Mouse (Mus musculus) stomach, embryonic 15.5 days (tissue): Measurements from ENCODE around the gene Cox5b. TPM values are rescaled to one million over a fixed set of nuclear protein-coding genes. Genes with fewer than 3 reads are reported as not detected.

Experiments used
- ATAC-seq: fragments of 200-750 bp; cut with Nextera tagmentation; 2 replicates; pipeline ENCODE4 v1.8.0; 2017; ENCODE audit warnings: low read depth, moderate number of reproducible peaks, moderate TSS enrichment; ENCODE audit not compliant: insufficient read depth, low FRiP score
- H3K27ac ChIP-seq: fragments of 300-500 bp; sonication (generic); 2 replicates; pipeline ENCODE4 v1.5.1; 2015; ENCODE audit warnings: mild to moderate bottlenecking, inconsistent platforms
- H3K27me3 ChIP-seq: fragments of 300-500 bp; sonication (generic); replicated peaks from 2 replicates; pipeline ENCODE4 v1.6.1; 2015; ENCODE audit warnings: inconsistent platforms
- H3K36me3 ChIP-seq: fragments of 300-500 bp; sonication (generic); 2 replicates; pipeline ENCODE4 v1.6.1; 2015; ENCODE audit warnings: inconsistent platforms
- H3K4me1 ChIP-seq: fragments of 300-500 bp; sonication (generic); 2 replicates; pipeline ENCODE4 v1.6.1; 2015; ENCODE audit warnings: inconsistent platforms
- H3K4me2 ChIP-seq: fragments of 300-500 bp; sonication (generic); 2 replicates; pipeline ENCODE4 v1.6.1; 2015; ENCODE audit warnings: mild to moderate bottlenecking, inconsistent platforms
- H3K4me3 ChIP-seq: fragments of 300-500 bp; sonication (generic); replicated peaks from 2 replicates; pipeline ENCODE4 v1.5.1; 2015; ENCODE audit warnings: inconsistent platforms
- H3K9ac ChIP-seq: fragments of 300-500 bp; sonication (generic); 2 replicates; pipeline ENCODE4 v1.6.1; 2015; ENCODE audit warnings: inconsistent platforms
- H3K9me3 ChIP-seq: fragments of 300-500 bp; sonication (generic); 2 replicates; pipeline ENCODE4 v1.6.1; 2016; ENCODE audit warnings: inconsistent platforms
- WGBS: fragments of 180-500 bp; shearing (Covaris S2); methylation state at CpG from one replicate; pipeline ENCODE4 v1.1.7; 2015; 5-methylcytosine and 5-hydroxymethylcytosine counted together
- polyA plus RNA-seq: library from polyadenylated mRNA; unstranded; fragments of >200 nt; fragmentation: Nextera tagmentation; extraction: Ambion mirVana; gene quantifications from 2 replicates; pipeline ENCODE4 v1.2.1, GENCODE M21; 2015

Gene Cox5b
- polyA plus RNA-seq, 1 experiment from 2014 or later: 681 TPM

GRCm38 (mm10) chr1:36696411-36696810 lies 5.2 kb downstream of the Cox5b start:
- 64% methylated on average over 6 of the region's 6 CpGs for WGBS
- ATAC-seq: no peak
- no peak overlapping the region for H3K4me2 ChIP-seq
- H3K27me3 ChIP-seq: no peaks in the 10 kb centered on the region
- H3K4me1 ChIP-seq: peaks cover 4% of the 10 kb centered on the region
- no peak overlapping the region for H3K4me3 ChIP-seq
- no peak overlapping the region for H3K9ac ChIP-seq
- H3K9me3 ChIP-seq: no peaks in the 10 kb centered on the region
- H3K36me3 ChIP-seq: peaks cover 26% of the 10 kb centered on the region
- no peak overlapping the region for H3K27ac ChIP-seq

- Histone ChIP-seq H3K9me3 (no peaks in the 10 kb centered on the region), H3K36me3 (peaks cover 26% of the 10 kb centered on the region), H3K4me2 (no peak overlapping the region), H3K4me3 (no peak overlapping the region), H3K27ac (no peak overlapping the region), H3K27me3 (no peaks in the 10 kb centered on the region), H3K9ac (no peak overlapping the region), H3K4me1 (peaks cover 4% of the 10 kb centered on the region)
- WGBS: 80% methylated on average over 5 of the region's 5 CpGs
- ATAC-seq: no peak
Observed at GRCm38 (mm10) chr1:36697030-36697429, 5.8 kb downstream of the Cox5b start.

GRCm38 (mm10) chr1:36707166-36707565 lies 15.9 kb downstream of the Cox5b start:
- Histone ChIP-seq H3K4me1 (peaks cover 12% of the 10 kb centered on the region), H3K9ac (no peak overlapping the region), H3K4me2 (no peak overlapping the region), H3K27ac (no peak overlapping the region), H3K36me3 (peaks cover 33% of the 10 kb centered on the region), H3K4me3 (no peak overlapping the region), H3K27me3 (no peaks in the 10 kb centered on the region), H3K9me3 (no peaks in the 10 kb centered on the region)
- ATAC-seq: no peak
- WGBS: 84% methylated on average over 2 of the region's 2 CpGs

- 68% methylated on average over 3 of the region's 3 CpGs for WGBS
- no peak for ATAC-seq
- peaks cover 12% of the 10 kb centered on the region for H3K4me1 ChIP-seq
- H3K27ac ChIP-seq: no peak overlapping the region
- H3K9me3 ChIP-seq: no peaks in the 10 kb centered on the region
- H3K4me3 ChIP-seq: no peak overlapping the region
- H3K9ac ChIP-seq: no peak overlapping the region
- H3K36me3 ChIP-seq: peaks cover 33% of the 10 kb centered on the region
- no peak overlapping the region for H3K4me2 ChIP-seq
- no peaks in the 10 kb centered on the region for H3K27me3 ChIP-seq
Observed at GRCm38 (mm10) chr1:36707797-36708196, 16.5 kb downstream of the Cox5b start.

- Histone ChIP-seq H3K36me3 (peaks cover 24% of the 10 kb centered on the region), H3K27me3 (no peaks in the 10 kb centered on the region), H3K4me3 (peak overlapping the region; percentile 98), H3K4me1 (peaks cover 12% of the 10 kb centered on the region), H3K4me2 (peak overlapping the region; percentile 77), H3K27ac (peak overlapping the region; percentile 91; the same call in 1 of the 2 replicates), H3K9ac (peak overlapping the region; percentile 97; the same call in 1 of the 2 replicates), H3K9me3 (no peaks in the 10 kb centered on the region)
- 79% methylated on average over 1 of the region's 1 CpGs for WGBS
- no peak for ATAC-seq
Observed at GRCm38 (mm10) chr1:36708626-36709025, 17.4 kb downstream of the Cox5b start.

- Histone ChIP-seq H3K4me3 (peak overlapping the region; percentile 98), H3K9ac (peak overlapping the region; percentile 97), H3K4me2 (peak overlapping the region; percentile 77), H3K4me1 (peaks cover 12% of the 10 kb centered on the region), H3K36me3 (peaks cover 18% of the 10 kb centered on the region), H3K27me3 (no peaks in the 10 kb centered on the region), H3K27ac (peak overlapping the region; percentile 91), H3K9me3 (no peaks in the 10 kb centered on the region)
- WGBS: under 1% methylated on average over 33 of the region's 33 CpGs
- ATAC-seq: peak; percentile 40
Observed at GRCm38 (mm10) chr1:36709055-36709853, 18.0 kb downstream of the Cox5b start.

GRCm38 (mm10) chr1:36709854-36710280 lies 18.6 kb downstream of the Cox5b start, which contains the start of gene 4933424G06Rik:
Gene 4933424G06Rik (plus strand): TSS chr1:36710149.
- peak within 1 kb of the TSS; percentile 77 for H3K4me2 ChIP-seq
- peak within 1 kb of the TSS; percentile 91 for H3K27ac ChIP-seq
- no peaks in the 10 kb centered on the region for H3K9me3 ChIP-seq
- H3K9ac ChIP-seq: peak within 1 kb of the TSS; percentile 97
- H3K4me1 ChIP-seq: peaks cover 12% of the 10 kb centered on the region
- under 1% methylated on average over 29 of the region's 29 CpGs for WGBS
- peaks cover 12% of the 10 kb centered on the region for H3K36me3 ChIP-seq
- ATAC-seq: peak; percentile 96
- H3K4me3 ChIP-seq: peak within 1 kb of the TSS; percentile 98
- no peaks in the 10 kb centered on the region for H3K27me3 ChIP-seq

GRCm38 (mm10) chr1:36711104-36711503 lies 19.9 kb downstream of the Cox5b start:
- Histone ChIP-seq H3K4me1 (peaks cover 12% of the 10 kb centered on the region), H3K4me3 (no peak overlapping the region), H3K4me2 (no peak overlapping the region), H3K9me3 (no peaks in the 10 kb centered on the region), H3K9ac (no peak overlapping the region), H3K27me3 (no peaks in the 10 kb centered on the region), H3K27ac (no peak overlapping the region), H3K36me3 (0 out of 2 replicates have a peak, but pooled peaks cover 10% of the 10 kb centered on the region)
- ATAC-seq: no peak
- 90% methylated on average over 2 of the region's 2 CpGs for WGBS

- no peak for ATAC-seq
- WGBS: 73% methylated on average over 5 of the region's 5 CpGs
- no peaks in the 10 kb centered on the region for H3K27me3 ChIP-seq
- H3K4me3 ChIP-seq: no peak within 1 kb of the TSS
- no peak within 1 kb of the TSS for H3K9ac ChIP-seq
- H3K27ac ChIP-seq: no peak within 1 kb of the TSS
- no peaks in the 10 kb centered on the region for H3K9me3 ChIP-seq
- no peaks in the 10 kb centered on the region for H3K4me1 ChIP-seq
- H3K36me3 ChIP-seq: no peaks in the 10 kb centered on the region
- H3K4me2 ChIP-seq: no peak within 1 kb of the TSS
Observed at GRCm38 (mm10) chr1:36714311-36714710, 23.1 kb downstream of the Cox5b start, which contains the start of gene Actr1b. Gene Actr1b (minus strand): TSS chr1:36714422.

GRCm38 (mm10) chr1:36718786-36719185 lies 27.5 kb downstream of the Cox5b start:
- Histone ChIP-seq H3K27ac (no peak overlapping the region), H3K4me2 (no peak overlapping the region), H3K36me3 (no peaks in the 10 kb centered on the region), H3K9me3 (no peaks in the 10 kb centered on the region), H3K4me3 (no peak overlapping the region), H3K9ac (no peak overlapping the region), H3K4me1 (peaks cover 4% of the 10 kb centered on the region; the same call in 1 of the 2 replicates), H3K27me3 (no peaks in the 10 kb centered on the region)
- WGBS: 69% methylated on average over 1 of the region's 1 CpGs
- no peak for ATAC-seq

- Histone ChIP-seq H3K9me3 (no peaks in the 10 kb centered on the region), H3K4me3 (no peak overlapping the region), H3K4me2 (no peak overlapping the region), H3K4me1 (peaks cover 4% of the 10 kb centered on the region; the same call in 1 of the 2 replicates), H3K9ac (no peak overlapping the region), H3K27ac (no peak overlapping the region), H3K36me3 (no peaks in the 10 kb centered on the region), H3K27me3 (no peaks in the 10 kb centered on the region)
- 59% methylated on average over 16 of the region's 16 CpGs for WGBS
- no peak for ATAC-seq
Observed at GRCm38 (mm10) chr1:36723146-36724056, 32.2 kb downstream of the Cox5b start.
